Mouse (Mus musculus): ENCODE measurements around the gene Slc25a44. TPM values are rescaled to one million over a fixed set of nuclear protein-coding genes. Genes with fewer than 3 reads are reported as not detected.
"Not testable (repeated sequence)": the region's sequence is repeated elsewhere in the genome, so short reads cannot be mapped to it uniquely, and the experiment has no call there.

The Slc25a44 gene
- polyA plus RNA-seq, 1 experiment from 2014 or later: 18.3 TPM

- Histone ChIP-seq H3K27ac (ENCODE audit: low read depth) (no peak overlapping the region), H3K9ac (no peak overlapping the region), H3K36me3 (ENCODE audit: insufficient read depth) (no peaks in the 10 kb centered on the region), H3K9me3 (ENCODE audit: low read depth, low read length) (no peaks in the 10 kb centered on the region), H3K4me2 (no peak overlapping the region), H3K4me3 (ENCODE audit: low read depth, low read length) (no peak overlapping the region), H3K4me1 (ENCODE audit: insufficient read depth) (no peaks in the 10 kb centered on the region; the same call in 1 of the 2 replicates), H3K27me3 (ENCODE audit: insufficient read depth, low read length) (no peaks in the 10 kb centered on the region)
- no peak for ATAC-seq (ENCODE audit: insufficient read depth)
- no peak for TF ChIP-seq CTCF (IDR thresholded peaks at IDR 0.05; ENCODE audit: low read depth)
- 75% methylated on average over 12 of the region's 12 CpGs for WGBS
- no peak for DNase-seq
Observed at GRCm38 (mm10) chr3:88442488-88442887, 17.5 kb upstream of the Slc25a44 start.

GRCm38 (mm10) chr3:88440500-88441381 is 15.8 kb upstream of the Slc25a44 start:
- Histone ChIP-seq H3K9ac (peak overlapping the region; percentile 15; the same call in 1 of the 2 replicates), H3K27me3 (ENCODE audit: insufficient read depth, low read length) (no peaks in the 10 kb centered on the region), H3K27ac (ENCODE audit: low read depth) (no peak overlapping the region; the same call in 1 of the 2 replicates), H3K36me3 (ENCODE audit: insufficient read depth) (no peaks in the 10 kb centered on the region), H3K9me3 (ENCODE audit: low read depth, low read length) (no peaks in the 10 kb centered on the region), H3K4me2 (peak overlapping the region; percentile 38), H3K4me1 (ENCODE audit: insufficient read depth) (no peaks in the 10 kb centered on the region; the same call in 1 of the 2 replicates), H3K4me3 (ENCODE audit: low read depth, low read length) (no peak overlapping the region)
- peak; percentile 72 for TF ChIP-seq CTCF (IDR thresholded peaks at IDR 0.05; ENCODE audit: low read depth)
- DNase-seq (peak; percentile 85), ATAC-seq (ENCODE audit: insufficient read depth) (no peak)
- WGBS: 17% methylated on average over 27 of the region's 27 CpGs

- no peaks in the 10 kb centered on the region for H3K9me3 ChIP-seq (ENCODE audit: low read depth, low read length)
- H3K4me2 ChIP-seq: no peak overlapping the region
- DNase-seq (no peak), ATAC-seq (ENCODE audit: insufficient read depth) (no peak)
- no peak overlapping the region for H3K27ac ChIP-seq (ENCODE audit: low read depth)
- H3K27me3 ChIP-seq (ENCODE audit: insufficient read depth, low read length): no peaks in the 10 kb centered on the region
- TF ChIP-seq CTCF (IDR thresholded peaks at IDR 0.05; ENCODE audit: low read depth): no peak
- H3K36me3 ChIP-seq (ENCODE audit: insufficient read depth): no peaks in the 10 kb centered on the region
- no peak overlapping the region for H3K4me3 ChIP-seq (ENCODE audit: low read depth, low read length)
- whole genome bisulfite sequencing: 65% methylated on average over 4 of the region's 4 CpGs
- H3K4me1 ChIP-seq (ENCODE audit: insufficient read depth): no peaks in the 10 kb centered on the region; the same call in 1 of the 2 replicates
- H3K9ac ChIP-seq: no peak overlapping the region
Observed at GRCm38 (mm10) chr3:88439582-88439981, 14.6 kb upstream of the Slc25a44 start.

GRCm38 (mm10) chr3:88437454-88437853 is 12.5 kb upstream of the Slc25a44 start:
- H3K36me3 ChIP-seq (ENCODE audit: insufficient read depth): no peaks in the 10 kb centered on the region
- peak overlapping the region; percentile 50 for H3K9ac ChIP-seq
- 59% methylated on average over 10 of the region's 10 CpGs for WGBS
- no peaks in the 10 kb centered on the region for H3K27me3 ChIP-seq (ENCODE audit: insufficient read depth, low read length)
- no peak for DNase-seq
- no peaks in the 10 kb centered on the region for H3K9me3 ChIP-seq (ENCODE audit: low read depth, low read length)
- ATAC-seq (ENCODE audit: insufficient read depth): no peak
- H3K27ac ChIP-seq (ENCODE audit: low read depth): 0 out of 2 replicates have a peak overlapping the region, but pooled peaks have one; percentile 12
- H3K4me2 ChIP-seq: peak overlapping the region; percentile 72
- H3K4me3 ChIP-seq (ENCODE audit: low read depth, low read length): 0 out of 2 replicates have a peak overlapping the region, but pooled peaks have one; percentile 33
- no peaks in the 10 kb centered on the region; the same call in 1 of the 2 replicates for H3K4me1 ChIP-seq (ENCODE audit: insufficient read depth)
- TF ChIP-seq CTCF (IDR thresholded peaks at IDR 0.05; ENCODE audit: low read depth): no peak

GRCm38 (mm10) chr3:88436395-88437201 is 11.7 kb upstream of the Slc25a44 start:
- ATAC-seq (ENCODE audit: insufficient read depth) (peak; percentile 93), DNase-seq (peak; percentile 76)
- peak overlapping the region; percentile 50 for H3K9ac ChIP-seq
- TF ChIP-seq CTCF (IDR thresholded peaks at IDR 0.05; ENCODE audit: low read depth): peak; percentile 76
- H3K27ac ChIP-seq (ENCODE audit: low read depth): peak overlapping the region; percentile 36; the same call in 1 of the 2 replicates
- H3K4me2 ChIP-seq: peak overlapping the region; percentile 72
- WGBS: 8% methylated on average over 29 of the region's 29 CpGs
- H3K9me3 ChIP-seq (ENCODE audit: low read depth, low read length): no peaks in the 10 kb centered on the region
- H3K36me3 ChIP-seq (ENCODE audit: insufficient read depth): no peaks in the 10 kb centered on the region
- H3K4me1 ChIP-seq (ENCODE audit: insufficient read depth): no peaks in the 10 kb centered on the region; the same call in 1 of the 2 replicates
- peak overlapping the region; percentile 33 for H3K4me3 ChIP-seq (ENCODE audit: low read depth, low read length)
- H3K27me3 ChIP-seq (ENCODE audit: insufficient read depth, low read length): no peaks in the 10 kb centered on the region

- Histone ChIP-seq H3K4me3 (ENCODE audit: low read depth, low read length) (no peak overlapping the region), H3K27me3 (ENCODE audit: insufficient read depth, low read length) (no peaks in the 10 kb centered on the region), H3K4me2 (no peak overlapping the region), H3K27ac (ENCODE audit: low read depth) (no peak overlapping the region), H3K36me3 (ENCODE audit: insufficient read depth) (no peaks in the 10 kb centered on the region), H3K4me1 (ENCODE audit: insufficient read depth) (no peaks in the 10 kb centered on the region; the same call in 1 of the 2 replicates), H3K9me3 (ENCODE audit: low read depth, low read length) (no peaks in the 10 kb centered on the region), H3K9ac (no peak overlapping the region)
- DNase-seq (no peak), ATAC-seq (ENCODE audit: insufficient read depth) (no peak)
- WGBS: 60% methylated on average over 10 of the region's 10 CpGs
- no peak for TF ChIP-seq CTCF (IDR thresholded peaks at IDR 0.05; ENCODE audit: low read depth)
Observed at GRCm38 (mm10) chr3:88435515-88435914, 10.6 kb upstream of the Slc25a44 start.

- ATAC-seq (ENCODE audit: insufficient read depth); H3K9me3 ChIP-seq (ENCODE audit: low read depth, low read length); H3K36me3 ChIP-seq (ENCODE audit: insufficient read depth); H3K27me3 ChIP-seq (ENCODE audit: insufficient read depth, low read length); H3K4me1 ChIP-seq (ENCODE audit: insufficient read depth); H3K9ac ChIP-seq; H3K4me3 ChIP-seq (ENCODE audit: low read depth, low read length); H3K27ac ChIP-seq (ENCODE audit: low read depth); H3K4me2 ChIP-seq; DNase-seq: not testable (repeated sequence)
- WGBS: 65% methylated on average over 8 of the region's 8 CpGs
Observed at GRCm38 (mm10) chr3:88428639-88429038, 3.7 kb upstream of the Slc25a44 start.
